Mouse (Mus musculus): ENCODE measurements around the gene Sypl.

Sypl gene

GRCm38 (mm10) chr12:33007176-33007575 is 53.5 kb downstream of the Sypl start:
- no peak for DNase-seq

GRCm38 (mm10) chr12:33008305-33009110 is 54.8 kb downstream of the Sypl start:
- peak; percentile 63 to 75 for DNase-seq

GRCm38 (mm10) chr12:33009206-33009966 is 55.7 kb downstream of the Sypl start:
- no peak for DNase-seq

DNA sequence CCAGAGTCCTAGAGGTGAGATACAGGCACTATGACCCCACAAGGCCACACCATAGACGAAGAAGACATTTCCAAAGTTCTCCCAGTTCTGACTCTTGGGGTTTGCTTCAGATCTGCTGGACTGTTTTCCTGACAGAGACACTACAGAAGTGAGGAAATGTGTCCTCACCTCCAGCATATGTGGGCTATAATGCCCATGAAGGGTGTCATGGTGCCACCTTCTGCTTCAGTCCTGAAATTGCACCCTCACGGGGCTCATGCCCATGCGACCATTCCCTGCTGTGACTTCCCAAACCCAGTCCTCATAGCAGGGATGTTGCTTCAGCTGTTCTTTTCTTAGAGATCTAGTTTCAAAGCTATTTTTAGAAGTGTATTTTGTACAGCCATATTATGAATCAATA is 56.3 kb downstream of the Sypl start:
- DNase-seq: peak; percentile 47 to 70

- DNase-seq: no peak
Observed at GRCm38 (mm10) chr12:33014050-33014796, 60.5 kb downstream of the Sypl start.

- DNase-seq: peak; percentile 69 to 82
Observed at GRCm38 (mm10) chr12:33015103-33015502, 61.4 kb downstream of the Sypl start.

GRCm38 (mm10) chr12:33016824-33017705 is 63.4 kb downstream of the Sypl start:
- no peak for DNase-seq

DNA sequence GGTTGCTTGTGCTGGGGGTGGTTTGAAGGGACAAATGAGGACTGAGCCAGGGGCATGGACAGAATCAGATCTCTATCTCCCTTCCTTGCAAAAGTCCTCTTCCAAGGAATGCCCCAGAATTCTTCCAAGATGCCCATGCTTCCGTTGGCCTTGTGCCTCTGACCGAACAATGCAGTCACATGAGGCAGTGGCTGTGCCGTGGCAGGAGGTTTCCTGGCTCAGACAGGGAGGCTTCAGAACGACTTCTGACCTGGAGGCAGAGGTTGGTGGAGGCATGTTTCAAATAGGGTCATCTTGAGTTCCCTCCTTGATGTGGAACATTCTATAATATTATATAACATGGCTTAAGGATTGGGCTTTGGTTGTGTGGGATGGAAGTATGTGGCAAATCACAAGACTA is 64.9 kb downstream of the Sypl start:
- peak; percentile 27 to 49 for DNase-seq

- no peak for DNase-seq
Observed at GRCm38 (mm10) chr12:33020011-33020410, 66.3 kb downstream of the Sypl start.

DNA sequence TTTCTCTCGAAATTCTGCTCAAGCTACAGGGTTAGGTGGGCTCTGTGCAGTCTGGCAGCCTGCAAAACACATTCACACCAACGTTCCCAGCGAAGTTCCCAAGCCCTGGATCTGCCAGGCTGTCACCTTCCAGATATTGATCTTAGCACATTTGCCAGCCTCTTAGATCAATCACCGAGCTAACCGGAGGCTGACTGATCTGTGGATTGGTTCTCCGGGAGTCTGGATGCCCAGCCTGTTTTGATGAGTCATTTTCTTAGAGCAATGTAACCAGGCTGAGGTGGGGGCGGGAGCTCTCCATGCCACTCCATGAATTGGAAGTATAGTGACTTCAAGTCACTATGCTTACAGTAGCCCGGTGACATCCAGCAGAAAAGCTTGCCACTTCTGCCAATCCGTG is 67.4 kb downstream of the Sypl start:
- no peak for DNase-seq

DNA sequence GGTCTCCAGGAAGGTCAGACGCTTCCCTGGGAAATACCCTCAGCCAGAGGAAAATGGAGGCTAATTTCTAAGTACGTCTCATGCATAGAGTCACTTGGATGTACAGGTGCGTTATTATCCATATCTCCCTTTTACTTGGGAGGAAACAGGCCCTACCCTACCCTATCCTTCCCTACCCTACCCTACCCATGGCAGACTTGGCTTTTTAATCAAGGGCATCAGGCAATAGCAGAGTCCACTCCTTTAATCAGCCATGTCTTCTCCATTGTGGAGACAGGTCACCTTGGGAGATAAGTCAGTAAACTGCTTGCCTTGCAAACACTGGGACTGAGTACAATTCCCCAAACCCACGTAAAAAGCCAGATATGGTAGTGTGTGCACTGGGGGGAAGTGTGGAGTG is 68.1 kb downstream of the Sypl start:
- no peak for DNase-seq

GRCm38 (mm10) chr12:33024524-33024923 is 70.8 kb downstream of the Sypl start:
- DNase-seq: no peak

DNA sequence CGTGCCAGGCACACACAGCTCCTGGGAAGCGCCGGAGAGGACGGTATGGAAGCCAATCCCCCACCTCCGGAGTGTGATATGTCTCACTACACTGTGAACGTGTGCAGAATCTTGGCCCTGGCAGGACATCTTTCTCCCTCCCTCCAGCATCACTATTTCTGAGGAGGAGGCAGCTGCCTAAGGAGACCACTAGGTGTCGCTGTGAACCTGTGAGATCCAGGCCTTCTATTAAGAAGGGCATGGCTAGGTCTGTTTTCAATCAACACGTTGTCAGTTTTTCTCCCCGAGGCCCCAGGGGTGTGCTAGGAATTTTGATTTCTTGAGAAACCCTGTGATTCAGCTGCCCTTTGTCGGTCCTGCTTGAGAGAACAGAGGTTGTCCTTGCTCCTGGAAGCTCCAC is 73.4 kb downstream of the Sypl start:
- peak; percentile 58 to 69 for DNase-seq

GRCm38 (mm10) chr12:33028109-33028691 is 74.5 kb downstream of the Sypl start:
- DNase-seq: no peak

- DNase-seq: no peak
Observed at GRCm38 (mm10) chr12:33028708-33029107, 75.0 kb downstream of the Sypl start.

Measured in kidney, adult 8-10 months (tissue).